Mouse (Mus musculus): ENCODE results near the gene Lztr1.

The Lztr1 gene

GRCm38 (mm10) chr16:17561128-17561750 is 52.8 kb downstream of the Lztr1 start, which contains the start of gene Lrrc74b:
Gene Lrrc74b, minus strand, starts transcription at chr16:17561247.
- ChIA-PET CTCF (interaction anchor here (0.5 to 2.5 kb wide), 15 partner anchors 7 to 354 kb away, joined by 3 to 14 read pairs (median 3); partner anchors contain the start of genes Slc7a4 (in 2 of the 4), Crkl (in 1 of the 4), Gsc2 (in 1 of the 4) and Smpd4 (in 1 of the 4)), POLR2A (interaction anchor here in 3 of 4 experiments (0.6 to 2.4 kb wide), 42 partner anchors 8 to 413 kb away, joined by 3 to 19 read pairs (median 4); partner anchors contain the start of genes Thap7 (in 3 of the 3), Crkl (in 2 of the 3), Lztr1 (in 1 of the 3) and Smpd4 (in 1 of the 3))

DNA sequence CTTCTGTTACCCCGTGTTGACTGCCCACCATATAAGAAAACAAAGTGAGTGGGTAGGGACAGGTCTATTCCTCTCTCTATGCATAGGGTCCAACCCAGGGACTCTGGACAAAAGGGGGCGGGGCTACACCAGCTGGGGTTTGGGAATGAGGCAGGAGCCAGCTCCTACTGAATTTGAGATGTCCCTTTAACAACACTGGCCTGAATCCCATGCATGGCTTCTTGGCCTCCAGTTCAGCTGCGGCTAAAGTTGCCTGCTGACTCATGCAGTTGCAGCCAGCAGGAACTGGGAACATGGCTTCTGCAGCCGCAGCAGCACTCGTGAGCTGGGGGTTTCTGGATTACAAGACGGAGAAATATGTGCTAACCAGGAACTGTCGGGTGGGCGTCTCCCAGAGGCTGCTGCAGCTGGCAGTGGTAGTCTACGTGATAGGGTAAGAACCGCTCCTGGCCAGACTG is 53.3 kb downstream of the Lztr1 start, which contains the start of gene P2rx6:
Gene P2rx6 (plus strand): TSS at position 135 of the 458 bp plus-strand sequence.
- POLR2A ChIA-PET = interaction anchor here in 3 of 4 experiments (0.6 to 2.4 kb wide), 41 partner anchors 8 to 579 kb away, joined by 3 to 19 read pairs (median 4); partner anchors contain the start of genes Crkl (in 2 of the 3), Smpd4 (in 2 of the 3), Thap7 (in 2 of the 3) and Lztr1 (in 1 of the 3)
- CTCF ChIA-PET = interaction anchor here in 3 of 4 experiments (0.5 to 2.5 kb wide), 12 partner anchors 8 to 243 kb away, joined by 3 to 14 read pairs (median 4); partner anchors contain the start of genes Slc7a4 (in 2 of the 3), Crkl (in 1 of the 3) and Smpd4 (in 1 of the 3)

- ChIA-PET POLR2A (interaction anchor here (0.7 to 1.7 kb wide), 8 partner anchors 9 to 348 kb away, joined by 3 to 11 read pairs (median 4); partner anchors contain the start of gene Smpd4 (in 1 of the 4)), CTCF (interaction anchor here (0.6 to 2.2 kb wide), 10 partner anchors 9 to 239 kb away, joined by 3 to 7 read pairs (median 4); no protein-coding TSS in a partner anchor)
These were observed 55.1 kb downstream of the Lztr1 start for GRCm38 (mm10) chr16:17563580-17563979.

- CTCF ChIA-PET = interaction anchor here (0.6 to 1.4 kb wide), 6 partner anchors 10 to 124 kb away, joined by 3 to 4 read pairs (median 4); no protein-coding TSS in a partner anchor
- POLR2A ChIA-PET = interaction anchor here (0.7 to 1.6 kb wide), 9 partner anchors 9 to 683 kb away, joined by 3 to 11 read pairs (median 4); no protein-coding TSS in a partner anchor
These were observed 55.7 kb downstream of the Lztr1 start for GRCm38 (mm10) chr16:17564221-17564620.

DNA sequence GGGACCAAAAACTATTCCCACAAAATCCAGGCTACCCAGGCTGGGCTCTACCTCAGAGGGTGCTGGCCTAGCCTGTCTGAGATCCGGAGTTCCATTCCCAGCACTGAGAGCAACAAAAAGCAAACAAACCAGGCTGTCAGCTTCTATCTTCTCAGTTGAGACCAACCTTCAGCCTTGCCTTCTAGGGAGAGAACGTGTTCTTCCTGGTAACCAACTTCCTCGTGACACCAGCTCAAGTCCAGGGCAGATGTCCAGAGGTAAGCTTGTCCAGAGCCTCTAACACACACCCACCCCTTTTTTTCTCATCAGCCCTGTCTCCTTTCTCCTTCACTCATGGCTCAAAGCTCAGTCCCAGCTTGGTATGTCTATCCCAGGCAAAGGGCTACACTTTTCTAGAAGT is 56.3 kb downstream of the Lztr1 start:
- CTCF ChIA-PET = interaction anchor here in 2 of 4 experiments (1.0 to 1.6 kb wide), 4 partner anchors 10 to 16 kb away, joined by 3 to 4 read pairs (median 4); no protein-coding TSS in a partner anchor

DNA sequence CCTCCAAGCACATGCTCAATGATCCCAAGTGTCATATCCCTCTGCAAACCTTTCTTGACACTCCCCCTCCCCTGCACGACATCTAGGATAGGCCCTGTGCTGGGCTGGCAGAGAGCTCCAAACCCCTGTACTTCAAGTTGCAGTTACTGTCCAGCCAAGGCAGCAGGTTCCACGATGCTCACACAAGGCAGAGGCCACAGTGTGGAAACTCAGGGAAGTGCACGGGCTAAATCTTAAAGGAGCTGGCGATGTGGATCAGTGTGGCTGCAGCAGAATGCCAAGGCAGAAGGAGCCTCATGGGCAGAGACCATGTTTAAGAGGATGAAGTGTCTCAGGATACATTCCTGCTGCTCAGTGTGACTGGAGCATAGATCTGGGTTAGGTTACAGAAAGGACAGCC is 57.7 kb downstream of the Lztr1 start:
- POLR2A ChIA-PET = interaction anchor here in 3 of 4 experiments (1.2 to 1.5 kb wide), 5 partner anchors 8 to 36 kb away, joined by 3 to 4 read pairs (median 3); no protein-coding TSS in a partner anchor
- CTCF ChIA-PET = interaction anchor here in 3 of 4 experiments (0.9 to 1.6 kb wide), 3 partner anchors 8 to 12 kb away, joined by 3 to 4 read pairs (median 3); no protein-coding TSS in a partner anchor

More for the DNA sequence above, 56.3 kb downstream of the Lztr1 start:
- POLR2A ChIA-PET = interaction anchor here in 3 of 4 experiments (0.7 to 1.6 kb wide), 5 partner anchors 10 to 682 kb away, joined by 3 to 11 read pairs (median 5); no protein-coding TSS in a partner anchor
